Mouse (Mus musculus) CD4-positive, CD25-positive, alpha-beta regulatory T cell (primary cell): ENCODE data around the gene Cnot10. TPM values are rescaled to one million over a fixed set of nuclear protein-coding genes. Genes with fewer than 3 reads are reported as not detected.

Experiments
- polyA plus RNA-seq: library from polyadenylated mRNA; unstranded; fragments of 100-300 nt; shearing (Covaris generic); gene quantifications from one replicate; pipeline ENCODE4 v1.2.1, GENCODE M21; 2017

The Cnot10 gene
- polyA plus RNA-seq, result 54.5 TPM

GRCm38 (mm10) chr9:114639839-114640646 lies at the start of gene Cnot10:
TSS of gene Cnot10 (minus strand) at chr9:114640184.

GRCm38 (mm10) chr9:114688252-114688952 lies 48.4 kb upstream of the Cnot10 start, which contains the start of gene Dync1li1:
TSS of gene Dync1li1 (plus strand) at chr9:114688790.

GRCm38 (mm10) chr9:114563761-114564606 lies 76.0 kb downstream of the Cnot10 start, which contains the start of gene Trim71:
TSS of gene Trim71 (minus strand) at chr9:114564369.

Other genes starting within 250 kb of the Cnot10 start
- gene Crtap, start 249.5 kb downstream of the Cnot10 start, polyA plus RNA-seq, result 22.4 TPM
- 44.5 TPM for gene Glb1, start 239.1 kb downstream of the Cnot10 start, polyA plus RNA-seq
- gene Tmppe, start 239.1 kb downstream of the Cnot10 start, polyA plus RNA-seq, result 18.5 TPM
- 26.5 TPM for gene Ccr4, start 135.3 kb downstream of the Cnot10 start, polyA plus RNA-seq
- gene C130032M10Rik, start 124.5 kb downstream of the Cnot10 start, polyA plus RNA-seq, result not detected
- 0.02 TPM for gene Trim71, start 75.8 kb downstream of the Cnot10 start, polyA plus RNA-seq
- gene Dync1li1, start 48.6 kb upstream of the Cnot10 start, polyA plus RNA-seq, result 74.4 TPM
- 210 TPM for gene Cmtm6, start 90.9 kb upstream of the Cnot10 start, polyA plus RNA-seq
- gene Cmtm7, start 141.7 kb upstream of the Cnot10 start, polyA plus RNA-seq, result 191 TPM
- 0.17 TPM for gene Cmtm8, start 204.0 kb upstream of the Cnot10 start, polyA plus RNA-seq